Mouse (Mus musculus) gastrocnemius, adult 2 months (tissue): ENCODE data around the gene Zfp213. TPM values are rescaled to one million over a fixed set of nuclear protein-coding genes. Genes with fewer than 3 reads are reported as not detected.
"Not testable (repeated sequence)": the region's sequence is repeated elsewhere in the genome, so short reads cannot be mapped to it uniquely, and the experiment has no call there.

Experiments
- DNase-seq: peaks from one replicate; pipeline ENCODE4 v3.0.0; 2022
- H3K27ac ChIP-seq: fragments of 200-600 bp; 2 replicates; pipeline ENCODE4 v1.8.1; 2022; ENCODE audit warnings: mild to moderate bottlenecking
- H3K4me3 ChIP-seq: fragments of 200-600 bp; 2 replicates; pipeline ENCODE4 v1.8.1; 2022; ENCODE audit warnings: mild to moderate bottlenecking, moderate library complexity
- CTCF ChIP-seq: fragments of 200-600 bp; IDR thresholded peaks from 2 replicates; pipeline ENCODE4 v1.8.1; 2022; ENCODE audit warnings: antibody characterized with exemption, mild to moderate bottlenecking, moderate library complexity
- intact Hi-C: fragments of 180-260 bp; cut with DNase I; formaldehyde crosslinking; loops from one replicate; pipeline ENCODE4 v1.15.1; 2025
- total RNA-seq, 2 experiments: library from RNA; stranded (reverse); gene quantifications; 2 replicates each; pipeline ENCODE4 v1.2.3; 2021

Gene Zfp213
- total RNA-seq, 2 experiments from 2014 or later = 2.0 to 3.3 TPM

DNA sequence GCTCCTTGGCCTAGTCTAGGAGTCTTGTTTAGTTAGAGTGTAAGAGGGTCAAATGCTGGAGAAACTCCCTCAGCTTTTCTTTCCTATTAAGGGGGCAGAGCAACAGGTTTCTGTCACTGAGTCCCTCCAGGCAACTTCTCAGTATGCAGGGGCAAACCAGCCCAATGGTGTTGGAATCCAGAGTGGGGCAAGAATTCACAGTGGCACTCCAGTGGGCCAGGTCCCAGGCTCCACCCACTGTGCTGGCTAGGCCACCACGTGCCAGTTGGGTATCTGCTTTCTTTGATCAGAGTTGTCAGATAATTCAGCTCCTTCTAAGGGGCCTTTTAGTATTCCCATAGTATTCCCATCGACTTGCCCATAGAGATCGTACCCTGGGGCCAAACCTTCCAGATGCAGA, 23.9 kb downstream of the Zfp213 start:
- no peak for TF ChIP-seq CTCF
- no peak overlapping the region for H3K27ac ChIP-seq
- intact Hi-C loops = no loop called here
- no peak for DNase-seq
- H3K4me3 ChIP-seq = no peak overlapping the region

DNA sequence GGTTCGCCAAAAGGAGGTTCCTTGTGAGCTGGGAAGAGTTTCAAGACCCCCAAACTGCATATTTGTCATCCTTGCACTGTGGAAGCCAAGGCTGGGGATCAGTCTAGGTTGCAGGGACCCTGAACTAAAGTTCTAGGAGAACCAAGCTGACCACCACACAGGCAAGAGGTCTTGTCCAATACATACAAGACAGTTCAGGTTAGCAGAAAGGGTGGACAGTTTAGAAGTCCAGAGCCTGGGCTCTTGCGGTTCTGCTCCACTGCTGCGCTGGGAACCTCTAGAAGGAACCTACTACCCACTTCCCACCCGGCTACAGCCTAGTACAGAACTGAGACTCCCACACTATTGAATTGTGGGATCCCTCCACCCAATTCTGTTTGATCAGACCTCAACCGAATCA, 24.4 kb downstream of the Zfp213 start:
- intact Hi-C loops = no loop called here
- Histone ChIP-seq H3K27ac (no peak overlapping the region), H3K4me3 (no peak overlapping the region)
- TF ChIP-seq CTCF = no peak
- no peak for DNase-seq

DNA sequence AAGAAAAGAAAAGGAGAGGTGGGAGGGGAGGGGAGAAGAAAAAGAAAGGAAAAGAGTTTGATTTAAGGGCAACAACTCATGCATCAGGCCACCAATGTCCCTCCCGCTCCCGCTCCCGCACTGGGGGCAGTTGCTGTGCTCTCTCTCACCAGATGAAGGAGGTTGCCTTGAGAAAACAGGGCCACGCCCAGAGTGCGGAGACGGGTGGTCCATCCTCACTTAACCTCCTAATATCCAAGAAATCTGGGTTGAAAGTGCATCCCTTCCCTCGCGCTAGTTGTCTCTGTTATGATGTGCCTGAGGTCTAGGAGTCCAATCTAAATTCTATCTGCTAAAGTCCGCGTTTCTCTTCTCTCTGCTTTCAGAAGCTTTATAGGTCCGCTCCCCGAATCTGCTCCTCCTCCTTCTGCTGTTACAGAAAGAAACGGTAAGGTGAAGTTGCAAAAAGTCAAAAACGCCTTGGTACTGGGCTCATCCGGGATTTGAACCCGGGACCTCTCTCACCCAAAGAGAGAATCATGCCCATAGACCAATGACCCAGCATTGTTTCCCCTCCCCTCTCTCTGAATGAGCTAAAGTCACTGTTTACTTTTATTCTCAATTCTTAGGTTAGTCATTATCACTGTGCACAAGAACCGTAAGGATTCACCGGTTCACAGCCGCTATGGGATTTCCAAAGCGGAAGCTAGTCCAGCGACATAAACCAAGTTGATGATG, 25.6 kb downstream of the Zfp213 start:
- TF ChIP-seq CTCF = no peak
- Histone ChIP-seq H3K4me3 (peak overlapping the region; percentile 58), H3K27ac (no peak overlapping the region)
- intact Hi-C loops = no loop called here
- DNase-seq = no peak

DNA sequence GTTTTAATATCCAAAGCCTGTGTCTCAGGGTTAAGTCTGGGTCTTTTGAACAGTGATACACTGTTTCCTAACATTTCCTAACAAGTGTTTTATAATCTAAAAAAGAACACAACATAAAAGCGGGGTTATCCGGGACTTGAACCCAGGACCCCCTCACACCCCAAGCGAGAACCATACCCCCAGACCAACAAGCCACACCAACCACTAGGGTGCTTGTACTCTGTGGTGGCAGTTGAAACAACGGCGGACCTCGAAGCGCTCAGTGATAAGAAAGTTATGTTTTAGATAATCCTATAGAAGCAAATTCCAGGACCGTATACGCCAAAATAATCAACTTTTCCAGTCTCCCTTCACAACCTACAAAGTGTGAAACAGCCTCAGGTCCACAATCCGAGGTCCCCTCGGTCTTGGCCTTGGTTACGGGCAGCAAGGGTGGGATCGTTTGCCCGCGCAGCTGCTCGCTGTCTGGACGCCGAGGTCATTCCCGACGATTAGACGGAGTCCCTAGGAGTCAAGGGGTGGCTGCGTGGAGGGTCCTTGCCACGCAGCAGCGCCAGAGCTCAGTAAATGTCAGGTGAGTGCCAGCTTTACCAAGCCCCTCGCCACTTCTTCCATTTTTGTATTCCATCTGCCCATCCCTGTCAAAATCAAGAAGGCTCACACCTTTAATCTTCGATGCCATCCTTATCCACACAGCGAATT, 26.3 kb downstream of the Zfp213 start:
- intact Hi-C loops = no loop called here
- Histone ChIP-seq H3K27ac (no peak overlapping the region), H3K4me3 (peak overlapping the region; percentile 58)
- TF ChIP-seq CTCF = no peak
- DNase-seq = no peak

DNA sequence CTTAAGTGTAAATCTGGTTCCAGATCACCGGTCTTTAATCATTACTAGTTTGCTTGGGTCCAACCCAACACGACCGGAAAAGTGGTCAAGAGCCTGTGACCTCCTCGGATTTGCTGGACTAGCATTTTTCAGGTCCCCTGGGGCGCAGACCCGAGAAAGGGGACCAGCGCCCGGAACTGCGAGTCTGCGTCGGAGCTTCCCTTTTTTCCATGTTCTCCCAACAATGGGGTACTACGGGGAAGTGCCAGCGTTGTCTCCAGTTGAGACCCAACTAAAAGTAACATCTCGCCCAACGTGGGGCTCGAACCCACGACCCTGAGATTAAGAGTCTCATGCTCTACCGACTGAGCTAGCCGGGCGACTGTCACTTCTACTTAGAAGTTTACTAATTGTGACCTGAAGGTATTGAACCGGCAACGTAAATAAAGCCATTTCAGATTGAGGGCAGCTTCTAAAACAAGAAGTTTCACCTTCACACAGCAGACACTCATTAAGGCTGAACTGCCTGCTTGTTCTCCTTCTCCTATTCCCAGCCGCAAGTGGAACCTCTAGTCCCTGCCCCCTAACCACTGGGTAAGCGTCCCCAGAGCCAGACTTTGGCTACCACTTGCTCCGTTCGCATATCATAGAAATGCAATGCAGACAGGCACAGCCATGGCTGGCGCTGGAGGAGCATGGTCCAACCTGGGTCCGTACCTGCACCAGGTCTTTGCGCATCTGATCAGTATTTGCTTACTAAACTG, 28.8 kb downstream of the Zfp213 start:
- peak overlapping the region; percentile 50 for H3K4me3 ChIP-seq
- H3K27ac ChIP-seq, intact Hi-C loops: not testable (repeated sequence)
- peak; percentile 23 for DNase-seq

DNA sequence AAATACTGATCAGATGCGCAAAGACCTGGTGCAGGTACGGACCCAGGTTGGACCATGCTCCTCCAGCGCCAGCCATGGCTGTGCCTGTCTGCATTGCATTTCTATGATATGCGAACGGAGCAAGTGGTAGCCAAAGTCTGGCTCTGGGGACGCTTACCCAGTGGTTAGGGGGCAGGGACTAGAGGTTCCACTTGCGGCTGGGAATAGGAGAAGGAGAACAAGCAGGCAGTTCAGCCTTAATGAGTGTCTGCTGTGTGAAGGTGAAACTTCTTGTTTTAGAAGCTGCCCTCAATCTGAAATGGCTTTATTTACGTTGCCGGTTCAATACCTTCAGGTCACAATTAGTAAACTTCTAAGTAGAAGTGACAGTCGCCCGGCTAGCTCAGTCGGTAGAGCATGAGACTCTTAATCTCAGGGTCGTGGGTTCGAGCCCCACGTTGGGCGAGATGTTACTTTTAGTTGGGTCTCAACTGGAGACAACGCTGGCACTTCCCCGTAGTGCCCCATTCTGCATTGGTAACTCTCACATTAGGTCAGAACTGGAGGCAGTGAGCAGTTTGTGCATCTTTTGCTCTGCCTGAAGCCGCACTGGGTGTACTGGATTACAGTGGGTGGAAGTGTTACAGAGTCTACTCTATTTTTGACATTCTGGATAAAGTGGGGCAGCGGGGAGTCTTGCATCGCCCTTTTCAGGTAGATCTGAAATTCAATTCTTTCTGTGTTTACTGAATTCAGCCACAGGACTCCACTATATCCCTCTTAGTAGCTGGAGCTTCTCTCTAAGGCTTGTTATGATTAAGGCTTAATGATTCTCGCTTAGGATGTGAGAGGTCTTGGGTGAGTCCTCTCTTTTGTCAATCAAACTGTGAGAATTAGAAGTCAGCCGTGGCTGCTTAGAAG, 30.2 kb downstream of the Zfp213 start:
- DNase-seq, H3K27ac ChIP-seq, intact Hi-C loops: not testable (repeated sequence)
- H3K4me3 ChIP-seq = 0 out of 2 replicates have a peak overlapping the region, but pooled peaks have one; percentile 4

DNA sequence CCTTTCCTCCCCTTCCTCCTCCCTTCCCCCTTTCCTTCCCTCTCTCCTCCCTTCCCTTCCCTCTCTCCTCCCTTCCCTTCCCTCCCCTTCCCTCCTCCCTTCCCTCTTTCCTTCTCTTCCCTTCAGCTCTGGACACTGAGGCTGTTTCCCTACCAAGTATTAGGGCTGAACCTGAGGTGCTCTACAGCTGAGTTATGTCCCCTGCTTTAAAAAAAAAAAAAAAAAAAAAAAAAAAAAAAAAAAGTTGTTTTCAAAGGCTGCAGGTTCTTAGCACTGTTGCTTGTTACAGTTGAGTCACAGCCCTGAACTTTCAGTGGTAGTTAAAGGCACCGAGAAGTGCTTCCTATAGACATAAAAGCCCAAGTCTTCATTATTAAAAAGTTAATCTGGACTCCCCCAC, 32.6 kb downstream of the Zfp213 start:
- H3K27ac ChIP-seq, DNase-seq, H3K4me3 ChIP-seq, intact Hi-C loops: not testable (repeated sequence)

DNA sequence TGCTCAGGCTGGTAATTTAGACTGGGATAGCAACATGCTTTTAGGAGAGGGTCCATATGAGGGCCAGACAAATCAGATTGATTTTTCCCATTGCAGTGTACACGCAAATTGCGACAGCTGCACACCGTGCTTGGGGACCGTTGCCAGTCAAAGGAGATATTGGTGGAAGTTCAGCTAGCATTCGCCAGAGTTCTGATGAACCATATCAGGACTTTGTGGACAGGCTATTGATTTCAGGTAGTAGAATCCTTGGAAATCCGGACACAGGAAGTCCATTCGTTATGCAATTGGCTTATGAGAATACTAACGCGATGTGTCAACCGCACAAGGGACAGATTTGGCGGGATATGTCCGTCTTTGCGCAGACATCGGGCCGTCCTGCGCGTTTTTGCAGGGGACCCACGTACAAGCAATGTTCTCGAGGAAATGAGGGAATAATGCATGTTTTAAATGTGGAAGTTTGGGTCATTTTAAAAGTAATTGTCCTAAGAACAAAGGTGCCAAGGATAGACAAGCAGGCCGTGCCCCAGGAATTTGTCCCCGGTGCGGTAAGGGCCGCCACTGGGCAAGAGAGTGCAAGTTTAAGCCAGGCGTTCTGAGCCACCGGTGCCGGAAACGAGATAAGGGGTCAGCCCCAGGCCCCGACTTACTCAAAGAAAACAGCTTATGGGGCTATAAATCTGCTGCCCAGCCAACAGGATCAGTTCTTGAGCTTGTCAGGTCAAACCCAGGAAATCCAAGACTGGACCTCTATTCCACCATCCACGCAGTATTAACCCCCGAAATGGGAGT, 40.9 kb downstream of the Zfp213 start:
- H3K4me3 ChIP-seq, H3K27ac ChIP-seq, DNase-seq, intact Hi-C loops: not testable (repeated sequence)

DNA sequence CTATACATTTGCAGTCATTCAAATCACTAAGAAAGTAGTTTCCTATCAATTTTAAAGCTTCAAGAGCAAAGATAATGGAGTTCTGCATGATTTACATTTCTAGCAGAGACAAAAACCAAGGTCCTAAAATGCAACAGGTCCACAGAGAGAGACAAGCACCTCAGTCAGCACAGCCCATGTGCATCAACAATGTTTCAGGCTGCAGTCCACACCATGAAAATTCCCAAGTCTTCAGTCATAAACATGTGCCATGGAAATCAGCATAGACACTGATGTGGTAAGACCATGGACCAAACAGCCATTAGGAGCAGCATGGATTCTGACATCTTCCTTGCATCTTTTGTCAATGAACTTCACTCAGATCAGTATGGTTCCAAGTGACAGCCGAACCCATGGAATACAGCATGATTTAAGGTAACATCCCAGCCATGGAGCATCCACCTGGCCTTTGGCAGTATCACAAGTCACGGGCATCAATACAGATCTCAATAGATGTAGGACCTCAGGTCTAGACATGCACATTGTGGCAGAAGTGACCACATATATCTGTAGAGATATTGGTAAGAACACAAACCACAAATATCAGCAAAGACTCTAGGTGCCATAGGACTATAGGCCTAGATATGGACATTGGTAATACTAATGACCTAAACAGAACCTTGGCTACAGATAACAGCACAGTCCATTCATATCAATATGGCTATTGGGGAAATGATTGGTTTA, 45.2 kb downstream of the Zfp213 start:
- no peak for DNase-seq
- Histone ChIP-seq H3K27ac (no peak overlapping the region), H3K4me3 (no peak overlapping the region)
- no peak for TF ChIP-seq CTCF
- intact Hi-C loops = no loop called here

Other genes with a start within 250 kb of the Zfp213 start
- gene Vmn2r115, start 220.5 kb downstream of the Zfp213 start, total RNA-seq = not detected
- gene Vmn2r116, start 179.6 kb downstream of the Zfp213 start, total RNA-seq = not detected
- gene Vmn2r117, start 84.5 kb downstream of the Zfp213 start, total RNA-seq = not detected
- 1 to 10 TPM; 1.5 to 2.1 TPM for gene Zfp13, start 35.2 kb upstream of the Zfp213 start, total RNA-seq
- not detected for gene Zscan10, start 36.6 kb upstream of the Zfp213 start, total RNA-seq
- gene Mmp25, start 81.0 kb upstream of the Zfp213 start, total RNA-seq = under 1 TPM in 1 of 2 experiments, not detected in 1; 0.06 TPM
- gene Bicdl2, start 96.3 kb upstream of the Zfp213 start, total RNA-seq = not detected
- 100 to 1,000 TPM; 112 to 137 TPM for gene Hcfc1r1, start 109.4 kb upstream of the Zfp213 start, total RNA-seq
- 1 to 10 TPM; 6.3 to 8.8 TPM for gene Thoc6, start 109.6 kb upstream of the Zfp213 start, total RNA-seq
- gene Tnfrsf12a, start 113.2 kb upstream of the Zfp213 start, total RNA-seq = 10 to 100 TPM; 19.5 to 27.5 TPM
- not detected for gene Cldn6, start 115.0 kb upstream of the Zfp213 start, total RNA-seq
- gene Cldn9, start 119.8 kb upstream of the Zfp213 start, total RNA-seq = under 1 TPM; 0.15 to 0.17 TPM
- gene 1520401A03Rik, start 158.5 kb upstream of the Zfp213 start, total RNA-seq = not detected
- gene Pkmyt1, start 162.1 kb upstream of the Zfp213 start, total RNA-seq = under 1 TPM; 0.53 to 0.64 TPM
- gene Paqr4, start 176.6 kb upstream of the Zfp213 start, total RNA-seq = 1 to 10 TPM; 2.7 to 4.0 TPM
- gene Kremen2, start 181.6 kb upstream of the Zfp213 start, total RNA-seq = not detected
- 10 to 100 TPM; 43.3 to 50.4 TPM for gene Flywch1, start 207.4 kb upstream of the Zfp213 start, total RNA-seq
- under 1 TPM; 0.47 to 0.51 TPM for gene Flywch2, start 221.8 kb upstream of the Zfp213 start, total RNA-seq
- 100 to 1,000 TPM; 178 to 227 TPM for gene Srrm2, start 226.3 kb upstream of the Zfp213 start, total RNA-seq